Mouse (Mus musculus): ENCODE results near the gene Map2k3. TPM values are rescaled to one million over a fixed set of nuclear protein-coding genes. Genes with fewer than 3 reads are reported as not detected.
A peak's percentile ranks its signal among the peaks of the same experiment; 100 is the strongest.

The Map2k3 gene
- total and polyA plus RNA-seq, 3 experiments: 13.7 to 92.5 (median 35.5) TPM

GRCm38 (mm10) chr11:60976742-60977141 is 44.9 kb downstream of the Map2k3 start:
- dilution Hi-C loops (cut with MboI; ENCODE audit: extremely low pct_ligation_motif_present, extremely low pct_unique_long_range_greater_than_20kb, low sequenced_read_pairs) (no loop called here), in situ Hi-C loops (cut with MboI; ENCODE audit: low pct_ligation_motif_present, low pct_unique_long_range_greater_than_20kb, low sequenced_read_pairs) (no loop called here)
- TF ChIP-seq ETS1 (conservative IDR thresholded peaks at IDR 0.05; ENCODE audit: low read depth, low read length) (no peak), CTCF (conservative IDR thresholded peaks at IDR 0.05 in 1 of 2, IDR thresholded peaks at IDR 0.05 in 1 of 2; ENCODE audit: low read depth in 2 of 2, low read length in 2 of 2) (peak in 1 of 2 experiments; percentile 64; a peak in 2 of 4 replicates), UBTF (IDR thresholded peaks at IDR 0.05; ENCODE audit: low read depth, low read length) (no peak), SMC3 (IDR thresholded peaks at IDR 0.05; ENCODE audit: low read depth, low read length) (peak; percentile 53), RAD21 (IDR thresholded peaks at IDR 0.05; ENCODE audit: low read depth, low read length) (peak; percentile 43)
- H3K9me3 ChIP-seq (replicated peaks; ENCODE audit: low read length): no peaks in the 10 kb centered on the region
- H3K4me2 ChIP-seq (ENCODE audit: insufficient read depth, low read depth, poor library complexity, severe bottlenecking): no peak overlapping the region
- H3K27me3 ChIP-seq (replicated peaks): no peaks in the 10 kb centered on the region
- no peak overlapping the region for H3K9ac ChIP-seq (ENCODE audit: insufficient read depth, low read depth)
- DNase-seq (ENCODE audit: extremely low read depth): peak; percentile 33
- H3K27ac ChIP-seq (ENCODE audit: insufficient read depth, low read depth): no peak overlapping the region
- H3K79me2 ChIP-seq (replicated peaks; ENCODE audit: control insufficient read depth, extremely low read depth, insufficient read depth, poor library complexity, severe bottlenecking): no peaks in the 10 kb centered on the region
- H3K4me1 ChIP-seq (ENCODE audit: control insufficient read depth in 1 of 2, insufficient read depth in 2 of 2): peaks cover 0 to 21% of the 10 kb centered on the region in 2 experiments; a peak in 2 of 4 replicates
- no peak overlapping the region for H3K4me3 ChIP-seq (replicated peaks in 1 of 3; ENCODE audit: low read depth in 2 of 3, low read length in 2 of 3, poor library complexity in 1 of 3)
- H3K36me3 ChIP-seq (replicated peaks in 1 of 2; ENCODE audit: control insufficient read depth in 1 of 2, insufficient read depth in 1 of 2, low read length in 1 of 2): no peaks in the 10 kb centered on the region

- Histone ChIP-seq H3K9me3 (replicated peaks; ENCODE audit: low read length) (no peaks in the 10 kb centered on the region), H3K79me2 (replicated peaks; ENCODE audit: control insufficient read depth, extremely low read depth, insufficient read depth, poor library complexity, severe bottlenecking) (no peaks in the 10 kb centered on the region), H3K36me3 (replicated peaks in 1 of 2; ENCODE audit: control insufficient read depth in 1 of 2, insufficient read depth in 1 of 2, low read length in 1 of 2) (no peaks in the 10 kb centered on the region), H3K4me2 (ENCODE audit: insufficient read depth, low read depth, poor library complexity, severe bottlenecking) (no peak overlapping the region), H3K27ac (ENCODE audit: insufficient read depth, low read depth) (no peak overlapping the region), H3K9ac (ENCODE audit: insufficient read depth, low read depth) (no peak overlapping the region), H3K4me1 (ENCODE audit: control insufficient read depth in 1 of 2, insufficient read depth in 2 of 2) (peaks cover 0 to 21% of the 10 kb centered on the region in 2 experiments; a peak in 2 of 4 replicates), H3K27me3 (replicated peaks) (no peaks in the 10 kb centered on the region), H3K4me3 (replicated peaks in 1 of 3; ENCODE audit: low read depth in 2 of 3, low read length in 2 of 3, poor library complexity in 1 of 3) (no peak overlapping the region)
- dilution Hi-C loops (cut with MboI; ENCODE audit: extremely low pct_ligation_motif_present, extremely low pct_unique_long_range_greater_than_20kb, low sequenced_read_pairs) (no loop called here), in situ Hi-C loops (cut with MboI; ENCODE audit: low pct_ligation_motif_present, low pct_unique_long_range_greater_than_20kb, low sequenced_read_pairs) (no loop called here)
- no peak for TF ChIP-seq ELF1 (IDR thresholded peaks at IDR 0.05; ENCODE audit: low read depth, low read length)
- no peak for TF ChIP-seq PAX5 (IDR thresholded peaks at IDR 0.05; ENCODE audit: low read length)
- TF ChIP-seq UBTF (IDR thresholded peaks at IDR 0.05; ENCODE audit: low read depth, low read length): no peak
- no peak for TF ChIP-seq IRF4 (IDR thresholded peaks at IDR 0.05; ENCODE audit: low read depth, low read length)
- TF ChIP-seq HCFC1 (IDR thresholded peaks at IDR 0.05; ENCODE audit: low read depth, low read length): no peak
- TF ChIP-seq E2F4 (IDR thresholded peaks at IDR 0.05; ENCODE audit: insufficient replicate concordance, low read depth, low read length): no peak
- no peak for TF ChIP-seq NRF1 (IDR thresholded peaks at IDR 0.05; ENCODE audit: low read depth, low read length)
- no peak for TF ChIP-seq MYC (IDR thresholded peaks at IDR 0.05; ENCODE audit: low read depth, low read length)
- TF ChIP-seq ETS1 (conservative IDR thresholded peaks at IDR 0.05; ENCODE audit: low read depth, low read length): no peak
- TF ChIP-seq POLR2A (IDR thresholded peaks at IDR 0.05; ENCODE audit: low read depth, low read length): no peak
- no peak for TF ChIP-seq SMC3 (IDR thresholded peaks at IDR 0.05; ENCODE audit: low read depth, low read length)
- no peak for TF ChIP-seq BHLHE40 (IDR thresholded peaks at IDR 0.05; ENCODE audit: low read depth, low read length)
- no peak for TF ChIP-seq GABPA (IDR thresholded peaks at IDR 0.05; ENCODE audit: insufficient replicate concordance, low read depth, low read length)
- TF ChIP-seq TCF12 (IDR thresholded peaks at IDR 0.05; ENCODE audit: low read depth, low read length): no peak
- TF ChIP-seq MXI1 (IDR thresholded peaks at IDR 0.05; ENCODE audit: low read depth, low read length): no peak
- TF ChIP-seq JUND (conservative IDR thresholded peaks at IDR 0.05; ENCODE audit: low read depth, low read length): no peak
- no peak for TF ChIP-seq MAZ (IDR thresholded peaks at IDR 0.05; ENCODE audit: low read depth, low read length)
- no peak for TF ChIP-seq CHD1 (IDR thresholded peaks at IDR 0.05; ENCODE audit: low read depth, low read length)
- no peak for TF ChIP-seq EP300 (IDR thresholded peaks at IDR 0.05; ENCODE audit: low read length)
- no peak for TF ChIP-seq USF2 (conservative IDR thresholded peaks at IDR 0.05; ENCODE audit: low read depth, low read length)
- DNase-seq (ENCODE audit: extremely low read depth): no peak
Measured at GRCm38 (mm10) chr11:60977153-60977552, 45.3 kb downstream of the Map2k3 start.

Measured in CH12.LX (cell line).